Mouse (Mus musculus) heart, embryonic 12.5 days (tissue): ENCODE data around the gene Herc1. TPM values are rescaled to one million over a fixed set of nuclear protein-coding genes. Genes with fewer than 3 reads are reported as not detected.

Source experiments
- ATAC-seq: fragments of 200-750 bp; cut with Nextera tagmentation; 2 replicates; pipeline ENCODE4 v1.8.0; 2017; ENCODE audit warnings: moderate TSS enrichment, moderate library complexity; ENCODE audit not compliant: insufficient number of reproducible peaks, low FRiP score
- H3K27ac ChIP-seq: fragments of 300-500 bp; sonication (generic); 2 replicates; pipeline ENCODE4 v1.5.1; 2016; ENCODE audit warnings: mild to moderate bottlenecking, moderate library complexity; ENCODE audit not compliant: poor library complexity, severe bottlenecking
- H3K27me3 ChIP-seq: fragments of 300-500 bp; sonication (generic); replicated peaks from 2 replicates; pipeline ENCODE4 v1.6.1; 2016; ENCODE audit warnings: mild to moderate bottlenecking, moderate library complexity
- H3K36me3 ChIP-seq: fragments of 300-500 bp; sonication (generic); 2 replicates; pipeline ENCODE4 v1.6.1; 2016; ENCODE audit warnings: mild to moderate bottlenecking, moderate library complexity
- H3K4me1 ChIP-seq: fragments of 300-500 bp; sonication (generic); replicated peaks from 2 replicates; pipeline ENCODE4 v1.6.1; 2016; ENCODE audit warnings: mild to moderate bottlenecking
- H3K4me2 ChIP-seq: fragments of 300-500 bp; sonication (generic); 2 replicates; pipeline ENCODE4 v1.6.1; 2016; ENCODE audit warnings: mild to moderate bottlenecking, moderate library complexity
- H3K4me3 ChIP-seq: fragments of 300-500 bp; sonication (generic); 2 replicates; pipeline ENCODE4 v1.5.1; 2016; ENCODE audit warnings: mild to moderate bottlenecking
- H3K9ac ChIP-seq: fragments of 300-500 bp; sonication (generic); 2 replicates; pipeline ENCODE4 v1.6.1; 2016; ENCODE audit warnings: mild to moderate bottlenecking, moderate library complexity
- H3K9me3 ChIP-seq: fragments of 300-500 bp; sonication (generic); replicated peaks from 2 replicates; pipeline ENCODE4 v1.6.1; 2016; ENCODE audit warnings: mild to moderate bottlenecking, moderate library complexity
- WGBS: fragments of 180-500 bp; shearing (Covaris S2); methylation state at CpG from one replicate; pipeline ENCODE4 v1.1.7; 2016; 5-methylcytosine and 5-hydroxymethylcytosine counted together
- polyA plus RNA-seq: library from polyadenylated mRNA; unstranded; fragments of >200 nt; fragmentation: Nextera tagmentation; extraction: Ambion mirVana; gene quantifications from 2 replicates; pipeline ENCODE4 v1.2.1, GENCODE M21; 2016

Herc1 gene
- polyA plus RNA-seq, 1 experiment from 2014 or later: 26.5 TPM

DNA sequence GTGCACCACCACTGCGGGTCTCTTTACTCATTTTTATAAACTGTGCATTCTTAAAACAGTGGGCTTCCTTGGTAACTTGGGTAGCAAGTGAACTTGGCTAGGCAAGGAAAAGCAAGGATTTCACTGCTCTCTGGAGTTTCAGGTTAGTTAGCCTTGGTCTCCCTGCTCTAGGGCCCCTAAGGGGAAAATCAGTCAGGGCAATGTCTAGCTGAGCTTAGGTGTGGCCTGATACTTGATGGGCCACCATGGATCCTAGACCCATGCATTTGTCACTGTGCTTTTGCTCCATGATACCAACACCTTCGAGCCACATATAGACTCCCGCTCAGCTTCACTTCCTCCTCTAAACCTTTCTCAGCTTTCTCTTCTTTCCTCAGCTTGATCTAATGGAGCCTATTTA lies 171.3 kb downstream of the Herc1 start:
- Histone ChIP-seq H3K4me3 (no peak overlapping the region), H3K4me2 (no peak overlapping the region), H3K4me1 (peaks cover 2% of the 10 kb centered on the region; the same call in 1 of the 2 replicates), H3K36me3 (peaks cover 73% of the 10 kb centered on the region), H3K9me3 (no peaks in the 10 kb centered on the region), H3K27me3 (no peaks in the 10 kb centered on the region), H3K27ac (no peak overlapping the region), H3K9ac (no peak overlapping the region)
- whole genome bisulfite sequencing: 91% methylated on average over 3 of the region's 3 CpGs
- no peak for ATAC-seq

DNA sequence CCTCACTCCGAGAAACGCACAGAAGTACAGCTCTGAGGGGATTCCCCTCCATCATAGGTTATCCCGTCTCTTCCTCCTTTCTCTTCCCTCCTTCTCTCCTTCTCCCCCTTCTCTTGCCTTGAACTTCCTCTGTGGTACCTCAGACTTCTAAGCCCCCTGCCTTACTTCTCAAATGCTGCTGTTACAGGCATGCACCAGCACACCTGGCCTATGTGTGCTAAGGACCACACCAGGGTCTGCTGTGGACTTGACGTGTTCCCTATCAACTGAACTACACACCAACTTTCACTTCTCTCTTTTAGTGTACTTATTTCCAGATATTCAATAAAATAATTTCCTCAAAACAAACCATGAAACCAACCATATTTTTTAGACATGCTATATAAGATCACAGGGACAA lies 192.5 kb downstream of the Herc1 start:
- H3K4me3 ChIP-seq: no peak overlapping the region
- H3K36me3 ChIP-seq: peaks cover 66% of the 10 kb centered on the region
- no peaks in the 10 kb centered on the region for H3K9me3 ChIP-seq
- ATAC-seq: no peak
- H3K9ac ChIP-seq: no peak overlapping the region
- no peak overlapping the region for H3K4me2 ChIP-seq
- H3K4me1 ChIP-seq: no peaks in the 10 kb centered on the region
- no peak overlapping the region for H3K27ac ChIP-seq
- WGBS: 89% methylated on average over 4 of the region's 4 CpGs
- H3K27me3 ChIP-seq: no peaks in the 10 kb centered on the region

Other genes with a start within 250 kb of the Herc1 start
- 68.8 and 72.1 TPM in 2 replicates for gene Snx1, start 223.9 kb upstream of the Herc1 start, polyA plus RNA-seq
- 161 and 176 TPM in 2 replicates for gene Ciao2a, start 223.8 kb upstream of the Herc1 start, polyA plus RNA-seq
- 6.4 and 8.1 TPM in 2 replicates for gene Dapk2, start 192.2 kb upstream of the Herc1 start, polyA plus RNA-seq
- gene Fbxl22, start 164.1 kb downstream of the Herc1 start, polyA plus RNA-seq: 62.2 and 63.9 TPM in 2 replicates
- gene Usp3, start 242.7 kb downstream of the Herc1 start, polyA plus RNA-seq: 40.3 and 52.0 TPM in 2 replicates